In genomic region chr13:24862021-24862420, GRCm38 (mm10) we compare ENCODE assay signal across 18 mouse cellular contexts. TPM values are rescaled to one million over a fixed set of nuclear protein-coding genes. Genes with fewer than 3 reads are reported as not detected.
DNase-seq lines count a peak whose midpoint lies in the region; ATAC-seq lines count a peak whose summit lies in the region.
"Had no signal": no experiment of that assay in that cellular context is flagged by ENCODE, and none has a peak within 500 bp of the region (broad histone marks: within the 10 kb centered on the region; RNA-seq: fewer than 3 reads in every experiment).

No protein-coding gene starts in this region.

- H3K4me1 ChIP-seq in heart, embryonic 11.5 days (ENCODE audit: control insufficient read depth, insufficient read depth, low read length), result no peaks in the 10 kb centered on the region
- H3K4me1 ChIP-seq: forebrain, embryonic 10.5 days; midbrain, embryonic 13.5 days had no signal

- no peak overlapping the region for H3K4me3 ChIP-seq in heart, embryonic 11.5 days (ENCODE audit: low read depth, low read length)
- H3K4me3 ChIP-seq: forebrain, embryonic 10.5 days; heart, adult 2 months; left cerebral cortex, adult 2 months; midbrain, embryonic 13.5 days had no signal

- H3K27ac ChIP-seq in heart, embryonic 11.5 days (ENCODE audit: low read depth, low read length), result no peak overlapping the region
- H3K27ac ChIP-seq: forebrain, embryonic 10.5 days; heart, adult 2 months; hindbrain, embryonic 14.5 days; left cerebral cortex, adult 2 months; midbrain, embryonic 13.5 days had no signal

- no peaks in the 10 kb centered on the region for H3K36me3 ChIP-seq in heart, embryonic 11.5 days (ENCODE audit: control insufficient read depth, insufficient read depth, low read length)
- H3K36me3 ChIP-seq: forebrain, embryonic 10.5 days had no signal

- intact Hi-C loops in heart, postnatal 10 days (cut with DNase I), result no loop called here

- ATAC-seq in heart, embryonic 11.5 days (replicated peaks; ENCODE audit: insufficient number of reproducible peaks, low FRiP score, low TSS enrichment), result no peak
- no peak for ATAC-seq in inflammation-experienced regulatory T-cells, adult 6 months
- no peak for ATAC-seq in cerebellum, adult (ENCODE audit: insufficient number of reproducible peaks, low FRiP score, low TSS enrichment)
- ATAC-seq: forebrain, postnatal 0 days; midbrain, embryonic 13.5 days had no signal

- WGBS in heart, embryonic 11.5 days (ENCODE audit: insufficient replicate concordance), result 76% methylated on average over 7 of the region's 7 CpGs

- no peak overlapping the region for H3K9ac ChIP-seq in heart, embryonic 11.5 days (ENCODE audit: low read depth, low read length)
- H3K9ac ChIP-seq: forebrain, postnatal 0 days; hindbrain, embryonic 14.5 days; midbrain, embryonic 13.5 days had no signal

- peak; percentile 11 to 14 for DNase-seq in heart, postnatal 10 days
- DNase-seq in kidney, postnatal 36 days, result peak; percentile 23 to 39
- DNase-seq in kidney, adult 11 months, result no peak
- DNase-seq in adipocyte (ENCODE audit: low spot score), result peak; percentile 7
- DNase-seq in lung, postnatal 14 days, result peak; percentile 5

- H3K27me3 ChIP-seq in heart, embryonic 11.5 days (ENCODE audit: control insufficient read depth, insufficient read depth, low read length), result no peaks in the 10 kb centered on the region
- H3K27me3 ChIP-seq: midbrain, embryonic 13.5 days had no signal

- H3K9me3 ChIP-seq in heart, embryonic 11.5 days (replicated peaks; ENCODE audit: control insufficient read depth, low read length), result no peaks in the 10 kb centered on the region
- H3K9me3 ChIP-seq: forebrain, embryonic 10.5 days; midbrain, embryonic 13.5 days had no signal

- H3K4me2 ChIP-seq in heart, embryonic 11.5 days, result no peak overlapping the region
- H3K4me2 ChIP-seq: hindbrain, embryonic 14.5 days; midbrain, embryonic 13.5 days had no signal

RNA-seq across cellular contexts. Expression of gene D130043K22Rik, which starts 17.1 kb away (rescaled TPM):
- not detected for total RNA-seq in heart, postnatal 10 days (2021)
- polyA plus RNA-seq in heart, embryonic 11.5 days (2014; fragmentation: Nextera tagmentation; extraction: Ambion mirVana), result not detected in 2 replicates
- under 1 TPM in 2 of 3 experiments, not detected in 1; 0.34 to 0.41 TPM for polyA plus RNA-seq in inflammation-experienced regulatory T-cells, adult 6 months (2017; shearing (Covaris generic))
- total RNA-seq: common myeloid progenitor, adult 5-6 weeks; gastrocnemius, postnatal 14 days; megakaryocyte, adult 5-6 weeks had no signal
- polyA plus RNA-seq: spleen, adult 2 months had no signal

RNA-seq across cellular contexts. Expression of gene Tdp2, which starts 30.5 kb away (rescaled TPM):
- 10 to 100 TPM; 17.8 to 18.0 TPM for total RNA-seq in heart, postnatal 10 days (2021)
- 40.8 and 44.9 TPM in 2 replicates for polyA plus RNA-seq in heart, embryonic 11.5 days (2014; fragmentation: Nextera tagmentation; extraction: Ambion mirVana)
- polyA plus RNA-seq in inflammation-experienced regulatory T-cells, adult 6 months (2017; shearing (Covaris generic)), result 10 to 100 TPM; 18.5 to 22.5 (median 21.3) TPM

RNA-seq across cellular contexts. Expression of gene Acot13, which starts 30.7 kb away (rescaled TPM):
- 100 to 1,000 TPM; 282 to 297 TPM for total RNA-seq in heart, postnatal 10 days (2021)
- polyA plus RNA-seq in heart, embryonic 11.5 days (2014; fragmentation: Nextera tagmentation; extraction: Ambion mirVana), result 196 and 201 TPM in 2 replicates
- 10 to 100 TPM; 55.2 to 89.6 (median 75.2) TPM for polyA plus RNA-seq in inflammation-experienced regulatory T-cells, adult 6 months (2017; shearing (Covaris generic))
